Mouse (Mus musculus) adrenal gland, adult 18-20 months (tissue): Measurements from ENCODE around the gene Arhgap44. TPM values are rescaled to one million over a fixed set of nuclear protein-coding genes. Genes with fewer than 3 reads are reported as not detected.

Experiments
- DNase-seq, 2 experiments: peaks; one replicate each; pipeline ENCODE4 v3.0.0; 2021 to 2022; ENCODE audit warnings: low spot score in 2 of 2
- total RNA-seq, 2 experiments: library from RNA; stranded (reverse); gene quantifications; 1 replicate in 1 of 2; 2 replicates in 1 of 2; pipeline ENCODE4 v1.2.3; 2021

The Arhgap44 gene
- total RNA-seq, 2 experiments from 2014 or later: 8.5 to 11.1 TPM

GRCm38 (mm10) chr11:65089282-65089681, 73.5 kb downstream of the Arhgap44 start:
- DNase-seq: no peak

- peak; percentile 51 to 52 for DNase-seq
Measured at GRCm38 (mm10) chr11:65088451-65089222, 74.1 kb downstream of the Arhgap44 start.

GRCm38 (mm10) chr11:65080761-65081160, 82.0 kb downstream of the Arhgap44 start:
- no peak for DNase-seq

- no peak for DNase-seq
Measured at GRCm38 (mm10) chr11:65080274-65080673, 82.5 kb downstream of the Arhgap44 start.

GRCm38 (mm10) chr11:65069609-65070008, 93.2 kb downstream of the Arhgap44 start:
- no peak for DNase-seq

- no peak for DNase-seq
Measured at GRCm38 (mm10) chr11:65069051-65069450, 93.7 kb downstream of the Arhgap44 start.

- DNase-seq: no peak
Measured at GRCm38 (mm10) chr11:65065201-65065600, 97.6 kb downstream of the Arhgap44 start.

- no peak for DNase-seq
Measured at GRCm38 (mm10) chr11:65061437-65061836, 101.3 kb downstream of the Arhgap44 start.

GRCm38 (mm10) chr11:65059531-65059930, 103.2 kb downstream of the Arhgap44 start:
- DNase-seq: peak in 1 of 2 experiments; percentile 14

- DNase-seq: no peak
Measured at GRCm38 (mm10) chr11:65058224-65058908, 104.4 kb downstream of the Arhgap44 start.

- DNase-seq: no peak
Measured at GRCm38 (mm10) chr11:65055596-65055995, 107.2 kb downstream of the Arhgap44 start.

- no peak for DNase-seq
Measured at GRCm38 (mm10) chr11:65054216-65054615, 108.5 kb downstream of the Arhgap44 start.

GRCm38 (mm10) chr11:65050819-65051218, 111.9 kb downstream of the Arhgap44 start:
- no peak for DNase-seq

- DNase-seq: no peak
Measured at GRCm38 (mm10) chr11:65049090-65049489, 113.7 kb downstream of the Arhgap44 start.

- no peak for DNase-seq
Measured at GRCm38 (mm10) chr11:65040556-65040955, 122.2 kb downstream of the Arhgap44 start.

- no peak for DNase-seq
Measured at GRCm38 (mm10) chr11:65039517-65040095, 123.2 kb downstream of the Arhgap44 start.

- DNase-seq: no peak
Measured at GRCm38 (mm10) chr11:65038996-65039395, 123.8 kb downstream of the Arhgap44 start.

- no peak for DNase-seq
Measured at GRCm38 (mm10) chr11:65032221-65032620, 130.5 kb downstream of the Arhgap44 start.

GRCm38 (mm10) chr11:65030201-65030600, 132.6 kb downstream of the Arhgap44 start:
- no peak for DNase-seq

GRCm38 (mm10) chr11:65028049-65028448, 134.7 kb downstream of the Arhgap44 start:
- no peak for DNase-seq

- no peak for DNase-seq
Measured at GRCm38 (mm10) chr11:65022771-65023170, 140.0 kb downstream of the Arhgap44 start.

GRCm38 (mm10) chr11:65020744-65021143, 142.0 kb downstream of the Arhgap44 start:
- no peak for DNase-seq
